Mouse (Mus musculus): ENCODE data around the gene Msh5.
A peak's percentile ranks its signal among the peaks of the same experiment; 100 is the strongest.
"Not testable (repeated sequence)": the region's sequence is repeated elsewhere in the genome, so short reads cannot be mapped to it uniquely, and the experiment has no call there.

Msh5 gene

GRCm38 (mm10) chr17:35023756-35024155 lies 22.8 kb downstream of the Msh5 start:
- DNase-seq (ENCODE audit: extremely low spot score, low spot score), result no peak

DNA sequence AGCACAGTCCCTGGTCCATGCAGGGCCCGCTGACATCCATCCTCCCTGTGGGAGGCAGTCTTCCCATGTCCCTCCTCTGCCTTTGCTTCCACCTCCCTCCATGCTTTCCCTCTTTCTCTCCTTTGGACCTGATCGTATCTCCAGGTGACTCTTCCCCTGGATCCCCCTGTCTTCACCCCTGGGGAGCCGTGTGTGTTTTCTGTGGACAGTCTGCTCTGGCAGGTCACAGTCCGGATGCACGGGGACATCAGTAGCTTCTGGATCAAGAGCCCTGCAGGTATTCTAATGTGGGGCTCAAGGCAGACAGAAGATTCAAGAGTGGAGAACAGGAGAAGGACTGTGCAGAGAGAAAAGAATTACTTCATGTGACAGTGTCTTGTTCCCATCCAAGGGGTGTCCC lies 23.3 kb downstream of the Msh5 start:
- no peak for DNase-seq (ENCODE audit: extremely low spot score, low spot score)

DNA sequence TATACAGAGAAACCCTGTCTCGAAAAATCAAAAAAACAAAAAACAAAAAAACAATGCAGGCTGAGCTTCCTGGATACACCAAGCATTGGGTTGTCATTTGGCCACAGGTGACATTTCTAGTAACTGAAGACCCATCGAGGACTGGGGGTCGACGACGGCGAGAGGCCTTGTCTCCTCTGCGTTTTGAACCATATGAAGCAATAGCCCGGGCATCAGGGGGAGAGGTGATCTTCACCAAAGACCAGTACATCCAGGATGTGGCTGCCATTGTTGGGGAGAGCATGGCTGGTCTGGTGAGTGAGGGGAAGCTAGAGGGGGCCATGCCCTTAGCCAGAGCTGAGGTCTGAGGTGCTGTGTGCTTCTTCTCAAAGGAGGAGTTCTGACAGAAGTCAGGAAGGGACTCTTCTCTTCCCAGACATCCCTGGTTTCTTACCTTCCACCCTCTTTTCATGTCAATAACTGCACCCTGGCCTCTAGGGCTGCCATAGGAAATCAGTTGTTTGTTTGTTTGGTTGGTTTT lies 23.9 kb downstream of the Msh5 start:
- no peak for DNase-seq (ENCODE audit: extremely low spot score, low spot score)

GRCm38 (mm10) chr17:35021842-35022477 lies 24.6 kb downstream of the Msh5 start:
- no peak for DNase-seq (ENCODE audit: extremely low spot score, low spot score)

GRCm38 (mm10) chr17:35021163-35021808 lies 25.3 kb downstream of the Msh5 start:
- peak; percentile 97 for DNase-seq (ENCODE audit: extremely low spot score, low spot score)

DNA sequence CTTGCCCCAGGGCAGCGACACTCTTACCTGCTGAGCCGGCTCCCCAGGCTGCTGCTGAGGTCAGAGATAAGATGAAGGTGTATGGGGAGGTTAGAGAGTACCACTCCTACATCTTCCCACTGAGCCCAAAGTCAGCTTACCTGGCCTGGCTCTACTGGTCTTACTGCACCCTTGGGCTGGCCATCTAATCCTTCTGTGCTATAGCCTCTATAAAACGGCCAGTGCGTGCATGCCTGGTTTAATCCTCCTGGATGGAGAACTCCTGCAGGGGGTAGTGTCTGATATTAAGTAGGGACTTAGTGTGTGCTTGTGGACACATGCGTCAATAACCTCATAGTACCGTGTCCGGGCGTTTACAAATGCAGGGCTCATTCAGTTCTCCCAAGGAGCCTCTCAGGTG lies 26.0 kb downstream of the Msh5 start:
- DNase-seq (ENCODE audit: extremely low spot score, low spot score), result no peak

DNA sequence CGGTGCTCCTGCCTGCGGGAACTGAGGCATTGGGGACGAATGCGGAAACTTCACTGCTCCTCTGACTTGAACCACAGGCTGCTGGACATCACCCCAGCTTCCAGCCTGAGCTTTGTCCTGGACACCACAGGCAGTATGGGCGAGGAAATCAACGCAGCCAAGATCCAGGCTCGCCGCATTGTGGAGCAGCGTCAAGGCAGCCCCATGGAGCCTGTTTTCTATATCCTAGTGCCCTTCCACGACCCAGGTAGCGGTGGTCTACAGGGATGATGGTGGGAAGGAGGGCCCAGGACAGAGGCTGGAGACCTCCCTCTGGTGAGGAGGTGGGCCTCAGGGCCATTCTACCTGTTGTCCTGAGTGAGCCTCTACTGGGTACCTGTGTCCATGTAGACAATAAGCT lies 26.7 kb downstream of the Msh5 start:
- DNase-seq (ENCODE audit: extremely low spot score, low spot score), result no peak

DNA sequence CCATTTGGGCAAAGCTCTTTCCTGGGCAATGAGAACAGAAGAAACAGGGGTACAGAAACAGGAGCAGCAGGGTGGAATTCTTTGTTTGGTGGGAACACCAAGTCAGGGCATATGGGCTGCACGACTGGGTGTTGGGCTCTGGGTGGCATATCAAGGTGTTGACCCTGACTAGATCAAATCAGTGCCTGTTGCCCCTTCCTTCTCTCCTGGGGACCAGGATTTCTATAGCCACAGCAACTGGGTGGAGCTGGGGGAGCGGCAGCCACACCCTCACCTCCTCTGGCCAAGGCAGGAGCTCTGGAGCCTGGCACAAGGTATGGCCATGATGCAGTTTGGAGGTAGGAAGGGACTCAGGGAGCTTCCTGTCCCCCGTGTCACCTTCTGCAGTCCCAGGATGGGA lies 28.4 kb downstream of the Msh5 start:
- DNase-seq (ENCODE audit: extremely low spot score, low spot score), result no peak

DNA sequence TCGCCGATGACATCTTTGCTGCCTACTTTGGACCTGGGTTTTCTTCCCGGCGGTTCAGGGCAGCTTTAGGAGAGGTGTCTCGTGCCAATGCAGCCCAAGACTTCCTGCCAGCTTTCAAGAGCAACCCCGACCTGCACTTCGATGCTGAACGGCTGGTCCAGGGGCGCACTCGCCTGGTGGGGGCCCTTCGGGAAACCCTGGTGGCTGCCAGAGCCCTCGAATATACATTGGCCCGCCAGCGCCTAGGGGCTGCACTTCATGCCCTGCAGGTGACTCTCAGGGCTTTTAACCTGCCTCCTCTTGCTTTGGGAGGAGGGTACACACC lies 28.9 kb downstream of the Msh5 start:
- no peak for DNase-seq (ENCODE audit: extremely low spot score, low spot score)

DNA sequence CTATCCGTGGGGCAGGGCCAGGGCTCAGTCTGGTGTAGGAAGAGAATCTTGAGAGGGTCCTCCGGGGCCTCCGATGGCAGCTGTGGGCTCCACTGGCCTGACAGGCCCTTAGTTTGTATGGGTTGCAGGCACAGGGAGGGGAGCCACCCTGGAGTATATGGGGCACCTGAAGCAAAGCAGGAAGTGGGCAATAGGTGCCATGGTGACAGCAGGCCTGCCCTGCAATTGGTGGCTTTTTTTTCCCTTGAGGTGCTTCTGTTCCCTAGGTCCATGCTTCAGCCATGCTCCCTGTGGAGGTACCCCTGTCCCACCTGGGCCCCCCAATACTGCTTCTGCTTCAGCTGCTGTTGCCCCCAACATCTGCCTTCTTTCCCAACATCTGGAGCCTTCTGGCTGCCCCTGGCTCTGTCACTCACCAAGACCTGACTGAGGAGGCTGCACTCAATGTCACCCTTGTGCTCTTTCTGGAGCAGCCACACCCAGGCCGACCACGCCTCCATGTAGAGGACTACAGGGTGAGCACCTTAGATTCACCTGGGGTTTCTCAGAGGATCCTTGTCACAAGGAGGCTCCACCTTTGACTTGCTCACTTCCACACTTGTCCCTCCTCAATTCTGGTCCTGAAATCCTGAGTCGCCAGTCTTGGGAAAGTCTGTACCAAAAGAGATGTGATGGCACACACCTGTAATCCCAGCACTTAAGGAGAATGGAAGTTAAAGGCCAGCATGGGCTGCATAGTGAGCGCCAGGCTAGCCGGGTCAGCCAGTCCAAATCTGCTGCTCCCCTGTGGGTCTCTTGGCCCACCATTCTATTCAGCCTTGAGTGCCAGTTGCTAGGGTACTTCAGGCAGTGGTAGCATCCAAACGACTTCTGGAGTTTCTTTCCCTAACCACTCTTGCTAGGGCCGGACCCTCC lies 29.5 kb downstream of the Msh5 start:
- DNase-seq (ENCODE audit: extremely low spot score, low spot score), result no peak

DNA sequence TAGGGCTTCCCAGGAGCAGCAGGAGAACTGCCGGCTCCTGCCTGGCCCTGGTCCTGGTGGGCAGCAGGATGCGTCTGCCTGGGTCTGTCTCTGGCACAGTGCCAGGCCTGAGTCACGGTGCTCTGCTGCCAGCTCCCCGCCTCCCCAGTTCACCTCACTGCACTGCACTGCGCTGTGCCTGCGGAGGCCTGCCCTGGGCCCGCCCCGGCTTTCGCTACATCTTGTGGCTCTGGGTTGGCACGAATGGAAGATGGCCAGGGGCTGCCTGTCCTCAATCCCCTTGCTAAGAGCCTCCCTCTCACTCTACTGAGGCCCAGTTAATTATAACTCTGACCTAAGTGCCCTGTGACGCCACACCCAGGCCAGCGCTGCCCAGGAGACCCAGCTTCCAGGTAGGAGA lies 30.2 kb downstream of the Msh5 start, which contains the start of gene Vwa7:
Gene Vwa7, plus strand, starts transcription at position 204 of the 400 bp plus-strand sequence.
- DNase-seq (ENCODE audit: extremely low spot score, low spot score), result no peak

- no peak for DNase-seq (ENCODE audit: extremely low spot score, low spot score)
Observed at GRCm38 (mm10) chr17:35015296-35015695, 31.2 kb downstream of the Msh5 start.

GRCm38 (mm10) chr17:35013221-35013620 lies 33.3 kb downstream of the Msh5 start:
- no peak for DNase-seq (ENCODE audit: extremely low spot score, low spot score)

DNA sequence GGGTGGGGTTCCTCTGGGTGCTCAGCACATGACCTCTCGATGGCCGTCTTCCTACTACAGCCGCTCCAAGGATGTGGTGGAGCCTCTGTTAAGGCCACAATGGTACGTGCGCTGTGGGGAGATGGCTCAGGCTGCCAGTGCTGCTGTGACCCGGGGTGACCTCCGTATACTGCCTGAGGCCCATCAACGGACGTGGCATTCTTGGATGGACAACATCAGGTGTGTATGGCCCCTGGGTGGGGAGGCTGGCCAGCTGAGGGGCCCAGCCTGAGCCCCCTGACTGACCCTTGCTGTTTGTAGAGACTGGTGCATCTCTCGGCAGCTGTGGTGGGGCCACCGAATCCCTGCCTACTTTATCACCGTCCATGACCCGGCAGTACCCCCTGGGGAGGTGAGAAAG lies 34.1 kb downstream of the Msh5 start:
- no peak for DNase-seq (ENCODE audit: extremely low spot score, low spot score)

DNA sequence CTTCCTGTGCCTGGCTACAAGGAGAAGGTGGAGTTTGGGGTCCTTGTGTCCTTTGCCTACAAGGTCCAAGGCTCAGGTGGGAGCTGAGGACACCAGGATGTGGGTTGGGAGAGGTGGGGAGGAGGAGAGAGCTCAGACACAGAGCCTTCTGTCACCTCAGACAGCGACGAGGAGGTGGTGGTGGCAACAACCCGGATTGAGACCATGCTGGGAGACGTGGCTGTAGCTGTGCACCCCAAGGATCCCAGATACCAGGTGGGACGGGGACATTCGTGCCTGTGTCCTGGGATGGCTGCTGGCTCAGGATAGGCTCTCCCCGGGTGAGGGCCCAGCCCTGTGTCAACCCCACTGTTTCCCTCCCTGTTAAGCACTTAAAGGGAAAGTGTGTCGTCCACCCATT lies 35.1 kb downstream of the Msh5 start:
- DNase-seq (ENCODE audit: extremely low spot score, low spot score), result no peak

DNA sequence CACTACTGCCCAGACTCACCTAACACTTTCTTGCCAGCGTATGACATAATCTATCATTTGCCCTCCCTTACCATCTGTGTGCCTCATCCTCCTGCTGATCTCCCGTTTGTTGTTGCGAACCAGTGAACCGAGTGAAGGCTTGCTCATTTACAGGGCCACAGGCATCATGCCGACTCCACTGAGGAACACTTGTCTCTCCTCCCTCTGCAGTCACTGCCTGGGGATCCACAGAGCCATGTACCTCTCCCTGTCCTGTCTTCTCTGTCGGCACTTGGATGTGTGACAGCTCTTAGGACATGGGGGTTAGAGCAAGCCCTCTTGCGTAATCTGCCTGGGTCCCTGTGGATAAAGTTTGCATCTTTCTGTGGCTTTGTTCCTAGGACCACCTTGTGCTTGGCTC lies 37.0 kb downstream of the Msh5 start:
- DNase-seq (ENCODE audit: extremely low spot score, low spot score), result no peak

DNA sequence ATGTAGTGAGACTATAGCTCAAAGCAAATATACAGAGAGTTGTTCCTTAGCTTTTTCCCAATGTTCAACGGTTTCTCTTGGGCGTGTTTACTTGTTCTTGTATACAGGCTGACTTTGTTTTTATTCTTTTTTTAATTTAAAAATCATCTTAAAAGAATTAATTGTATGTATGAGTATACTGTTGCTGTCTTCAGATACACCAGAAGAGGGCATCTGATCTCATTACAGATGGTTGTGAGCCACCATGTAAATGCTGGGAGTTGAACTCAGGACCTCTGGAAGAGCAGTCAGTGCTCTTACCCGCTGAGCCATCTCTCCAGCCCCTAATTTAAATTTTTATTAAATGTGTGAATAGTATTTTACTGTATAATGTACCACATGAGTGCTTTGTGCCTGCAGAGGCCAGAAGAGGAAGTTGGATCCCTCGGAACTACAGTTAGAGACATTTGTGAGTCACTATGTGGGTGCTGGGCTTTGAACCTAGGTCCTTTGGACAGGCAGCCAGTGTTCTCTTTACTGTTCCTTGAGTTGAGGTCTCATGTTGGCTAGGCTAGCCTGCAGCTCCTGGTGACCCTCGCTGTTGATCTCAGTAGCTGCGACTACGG lies 39.1 kb downstream of the Msh5 start:
- no peak for DNase-seq (ENCODE audit: extremely low spot score, low spot score)

DNA sequence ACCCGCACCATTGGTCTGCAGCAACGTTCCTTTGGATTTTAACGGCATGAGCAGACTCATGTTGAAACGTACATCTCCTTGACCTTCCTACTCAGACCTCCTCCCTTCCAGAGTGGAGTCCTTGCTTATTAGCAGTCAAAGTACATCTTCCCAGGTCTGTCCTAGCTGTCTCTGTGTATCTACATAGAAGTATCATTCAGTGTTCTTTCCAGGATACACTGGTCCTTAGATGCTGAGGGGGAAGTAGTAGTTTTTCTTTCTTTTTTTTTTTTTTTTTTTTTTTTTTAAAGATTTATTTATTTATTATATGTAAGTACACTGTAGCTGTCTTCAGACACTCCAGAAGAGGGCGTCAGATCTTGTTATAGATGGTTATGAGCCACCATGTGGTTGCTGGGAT lies 40.6 kb downstream of the Msh5 start:
- not testable (repeated sequence) for DNase-seq (ENCODE audit: extremely low spot score, low spot score)

- DNase-seq (ENCODE audit: extremely low spot score, low spot score), result no peak
Observed at GRCm38 (mm10) chr17:35005158-35005557, 41.4 kb downstream of the Msh5 start.

- no peak for DNase-seq (ENCODE audit: extremely low spot score, low spot score)
Observed at GRCm38 (mm10) chr17:35004075-35004717, 42.3 kb downstream of the Msh5 start.
